Mouse (Mus musculus) thymus, adult 2 months (tissue): ENCODE measurements around the gene Gramd4.

ENCODE experiments used
- CTCF ChIP-seq: fragments of 200-500 bp; IDR thresholded peaks from 2 replicates; pipeline ENCODE4 v1.5.1; 2012; ENCODE audit warnings: mild to moderate bottlenecking, control low read depth, low read length, moderate library complexity, borderline replicate concordance; ENCODE audit not compliant: control insufficient read depth, poor library complexity, insufficient read depth; ENCODE audit errors: extremely low read depth
- POLR2A ChIP-seq: fragments of 200-500 bp; IDR thresholded peaks from 2 replicates; pipeline ENCODE4 v1.6.1; 2012; ENCODE audit warnings: mild to moderate bottlenecking, low read length, control low read depth, moderate library complexity; ENCODE audit not compliant: control insufficient read depth, poor library complexity, insufficient read depth; ENCODE audit errors: extremely low read depth

DNA sequence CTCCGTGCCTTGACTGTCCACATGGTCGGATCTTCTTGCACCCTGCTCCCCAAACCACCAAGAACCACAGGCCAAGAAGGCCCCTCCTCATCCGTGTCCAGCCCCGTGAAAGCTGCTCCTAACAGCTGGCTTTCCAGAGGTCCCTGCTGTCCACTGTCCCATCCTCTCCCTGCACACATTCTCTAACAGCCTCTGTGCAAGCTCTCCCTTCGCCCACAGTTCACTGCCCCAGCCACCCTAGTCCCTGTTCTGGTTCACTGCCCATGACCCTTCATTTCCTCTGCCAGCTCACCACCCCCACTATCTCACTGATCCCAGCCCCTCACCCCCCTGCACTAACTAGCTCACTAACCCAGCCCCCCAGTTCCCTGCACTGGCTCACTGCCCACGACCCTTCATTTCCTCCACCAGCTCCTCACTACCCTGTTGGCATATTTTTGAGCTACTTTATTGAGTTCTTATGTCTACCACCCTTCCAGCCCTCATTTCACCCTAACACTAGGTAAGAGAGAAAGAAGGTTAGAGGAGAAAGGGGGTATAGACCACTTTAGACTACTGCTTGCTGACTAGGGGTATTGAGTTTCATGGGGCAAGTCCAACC lies 5.5 kb upstream of the Gramd4 start:
- TF ChIP-seq POLR2A (no peak), CTCF (no peak)
